Mouse (Mus musculus): Measurements from ENCODE around the gene Foxn4.

GRCm38 (mm10) chr5:114264030-114264459 lies 9.6 kb downstream of the Foxn4 start:
- TF ChIP-seq POLR2A (IDR thresholded peaks at IDR 0.05; ENCODE audit: low read depth, low read length), result no peak
- TF ChIP-seq CTCF (IDR thresholded peaks at IDR 0.05; ENCODE audit: borderline replicate concordance, insufficient read depth, low read length), result no peak
